Mouse (Mus musculus) forebrain, embryonic 16.5 days (tissue): ENCODE results near the gene Chrm3. TPM values are rescaled to one million over a fixed set of nuclear protein-coding genes. Genes with fewer than 3 reads are reported as not detected.
"Not testable (repeated sequence)": the region's sequence is repeated elsewhere in the genome, so short reads cannot be mapped to it uniquely, and the experiment has no call there.

ENCODE experiments used
- ATAC-seq: fragments of 200-750 bp; cut with Nextera tagmentation; 2 replicates; pipeline ENCODE4 v1.8.0; 2017; ENCODE audit warnings: mild to moderate bottlenecking, moderate library complexity
- H3K27ac ChIP-seq: fragments of 300-500 bp; sonication (generic); 2 replicates; pipeline ENCODE4 v1.5.1; 2014; ENCODE audit warnings: low read length, control low read depth
- H3K27me3 ChIP-seq: fragments of 300-500 bp; sonication (generic); replicated peaks from 2 replicates; pipeline ENCODE4 v1.6.1; 2014; ENCODE audit warnings: low read length; ENCODE audit not compliant: control insufficient read depth, insufficient read depth
- H3K36me3 ChIP-seq: fragments of 300-500 bp; sonication (generic); 2 replicates; pipeline ENCODE4 v1.6.1; 2014; ENCODE audit not compliant: control insufficient read depth, insufficient read depth
- H3K4me1 ChIP-seq: fragments of 300-500 bp; sonication (generic); replicated peaks from 2 replicates; pipeline ENCODE4 v1.6.1; 2014; ENCODE audit warnings: low read length; ENCODE audit not compliant: control insufficient read depth, insufficient read depth
- H3K4me2 ChIP-seq: fragments of 300-500 bp; sonication (generic); 2 replicates; pipeline ENCODE4 v1.6.1; 2014; ENCODE audit warnings: mild to moderate bottlenecking, low read length, control low read depth
- H3K4me3 ChIP-seq: fragments of 300-500 bp; sonication (generic); replicated peaks from 2 replicates; pipeline ENCODE4 v1.5.1; 2014; ENCODE audit warnings: mild to moderate bottlenecking, low read length, control low read depth
- H3K9ac ChIP-seq: fragments of 300-500 bp; sonication (generic); replicated peaks from 2 replicates; pipeline ENCODE4 v1.6.1; 2014; ENCODE audit warnings: low read depth, low read length, control low read depth
- H3K9me3 ChIP-seq: fragments of 300-500 bp; sonication (generic); 2 replicates; pipeline ENCODE4 v1.6.1; 2016; ENCODE audit warnings: low read length; ENCODE audit not compliant: control insufficient read depth
- WGBS: fragments of 180-500 bp; shearing (Covaris S2); extraction: QIAGEN DNeasy Blood & Tissue Kit; methylation state at CpG from one replicate; pipeline ENCODE4 v1.1.7; 2014; 5-methylcytosine and 5-hydroxymethylcytosine counted together
- microRNA-seq: library from miRNA; unstranded; fragments of <30 nt; microRNA quantifications from one replicate; pipeline ENCODE4, GENCODE M21; 2017
- polyA plus RNA-seq: library from polyadenylated mRNA; unstranded; fragments of >200 nt; fragmentation: Nextera tagmentation; extraction: Ambion mirVana; gene quantifications from 2 replicates; pipeline ENCODE4 v1.2.1, GENCODE M21; 2015

Chrm3 gene
- polyA plus RNA-seq, 1 experiment from 2014 or later: 2.2 TPM

DNA sequence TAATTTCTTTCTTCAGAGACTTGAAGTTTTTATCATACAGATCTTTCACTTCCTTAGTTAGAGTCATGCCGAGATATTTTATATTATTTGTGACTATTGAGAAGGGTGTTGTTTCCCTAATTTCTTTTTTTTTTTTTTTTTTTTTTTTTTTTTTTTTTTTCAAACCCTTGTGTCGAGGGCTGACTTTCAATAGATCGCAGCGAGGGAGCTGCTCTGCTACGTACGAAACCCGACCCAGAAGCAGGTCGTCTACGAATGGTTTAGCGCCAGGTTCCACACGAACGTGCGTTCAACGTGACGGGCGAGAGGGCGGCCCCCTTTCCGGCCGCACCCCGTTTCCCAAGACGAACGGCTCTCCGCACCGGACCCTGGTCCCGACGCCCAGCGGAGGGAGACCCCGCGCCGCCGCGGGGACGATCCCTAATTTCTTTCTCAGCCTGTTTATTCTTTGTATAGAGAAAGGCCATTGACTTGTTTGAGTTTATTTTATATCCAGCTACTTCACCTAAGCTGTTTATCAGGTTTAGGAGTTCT is 526.4 kb downstream of the Chrm3 start:
- H3K27ac ChIP-seq, H3K4me3 ChIP-seq, H3K27me3 ChIP-seq, H3K4me2 ChIP-seq, H3K4me1 ChIP-seq, ATAC-seq, H3K36me3 ChIP-seq, H3K9ac ChIP-seq, H3K9me3 ChIP-seq: not testable (repeated sequence)
- 85% methylated on average over 33 of the region's 33 CpGs for WGBS

DNA sequence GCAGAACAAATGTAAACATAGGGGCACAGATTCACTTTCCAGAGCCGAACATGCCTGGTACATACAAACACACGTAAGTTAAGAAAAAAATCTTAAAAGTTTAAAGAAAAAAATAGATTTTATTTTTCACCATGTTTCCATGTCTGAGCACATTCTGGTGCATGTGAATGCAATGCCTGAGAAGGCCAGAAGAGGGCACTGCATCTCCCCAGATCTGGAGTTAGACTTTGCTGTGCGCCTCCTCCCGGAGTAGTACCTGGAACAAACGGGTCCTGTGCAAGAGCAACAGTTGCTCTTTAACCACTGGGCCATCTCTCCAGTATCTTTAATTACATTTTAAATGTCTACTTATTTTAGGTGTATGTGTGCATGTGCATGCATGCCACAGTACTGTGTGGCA is 534.4 kb downstream of the Chrm3 start:
- Histone ChIP-seq H3K27ac (no peak overlapping the region), H3K9ac (no peak overlapping the region), H3K9me3 (no peaks in the 10 kb centered on the region), H3K4me2 (no peak overlapping the region), H3K4me1 (no peaks in the 10 kb centered on the region), H3K27me3 (no peaks in the 10 kb centered on the region), H3K4me3 (no peak overlapping the region), H3K36me3 (no peaks in the 10 kb centered on the region)
- no peak for ATAC-seq
- 69% methylated on average over 5 of the region's 5 CpGs for WGBS

Small RNA genes within 50 kb of the gene (microRNA-seq; reads per million reads assigned to microRNA genes)
- not detected for gene Gm24187
